Mouse (Mus musculus) T-helper 2 cell (primary cell): Measurements from ENCODE around the gene Sez6.

Source experiments
- in situ Hi-C: fragments of 300-600 bp; cut with MboI, MseI; formaldehyde crosslinking; loops from one replicate; pipeline ENCODE4 v1.15.1; 2025; ENCODE audit warnings: high pct_unique_total_duplicates

Sez6 gene

DNA sequence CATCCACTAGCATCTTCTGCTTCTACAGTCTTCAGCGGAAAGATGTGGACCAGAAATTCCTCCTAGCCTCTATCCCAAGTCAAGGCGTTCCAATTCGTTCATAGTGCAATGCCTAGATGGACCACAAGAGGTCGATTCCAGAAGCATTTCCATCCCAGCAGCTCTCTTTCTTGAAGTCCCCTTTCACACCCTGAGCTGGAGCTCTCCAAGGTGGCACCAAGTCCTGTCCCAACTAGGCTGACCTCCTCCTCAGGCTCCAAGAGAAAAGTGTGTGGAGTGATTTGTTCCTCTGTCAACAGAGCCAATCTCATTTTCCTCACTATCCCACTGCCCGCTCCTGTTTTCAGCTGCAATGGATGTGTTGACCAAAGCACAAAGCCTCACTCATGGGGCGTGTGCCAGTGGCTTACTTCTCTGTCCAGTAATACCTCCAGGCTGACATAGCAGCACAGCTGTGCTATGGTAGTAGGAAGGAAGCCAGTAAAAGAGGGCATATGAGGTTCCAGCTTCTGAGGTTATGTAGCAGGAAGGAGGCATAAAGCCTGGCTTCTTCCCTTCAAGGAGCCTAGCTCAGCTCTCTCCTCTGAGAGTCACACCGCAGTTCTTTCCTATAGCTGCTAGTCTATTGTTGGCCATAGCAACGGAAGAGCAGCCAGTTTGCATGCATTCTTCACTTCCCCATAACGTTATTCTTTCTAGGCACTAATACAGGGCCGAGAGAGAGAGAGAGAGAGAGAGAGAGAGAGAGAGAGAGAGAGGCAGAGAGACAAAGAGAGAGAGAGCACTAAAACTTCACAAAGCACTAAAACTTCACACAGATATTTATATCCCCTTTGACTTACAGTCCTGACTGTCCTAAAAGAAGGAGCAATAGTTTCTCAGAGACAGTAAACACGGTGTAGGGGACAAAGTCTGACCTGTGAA lies 49.9 kb downstream of the Sez6 start:
- in situ Hi-C loops: no loop called here

DNA sequence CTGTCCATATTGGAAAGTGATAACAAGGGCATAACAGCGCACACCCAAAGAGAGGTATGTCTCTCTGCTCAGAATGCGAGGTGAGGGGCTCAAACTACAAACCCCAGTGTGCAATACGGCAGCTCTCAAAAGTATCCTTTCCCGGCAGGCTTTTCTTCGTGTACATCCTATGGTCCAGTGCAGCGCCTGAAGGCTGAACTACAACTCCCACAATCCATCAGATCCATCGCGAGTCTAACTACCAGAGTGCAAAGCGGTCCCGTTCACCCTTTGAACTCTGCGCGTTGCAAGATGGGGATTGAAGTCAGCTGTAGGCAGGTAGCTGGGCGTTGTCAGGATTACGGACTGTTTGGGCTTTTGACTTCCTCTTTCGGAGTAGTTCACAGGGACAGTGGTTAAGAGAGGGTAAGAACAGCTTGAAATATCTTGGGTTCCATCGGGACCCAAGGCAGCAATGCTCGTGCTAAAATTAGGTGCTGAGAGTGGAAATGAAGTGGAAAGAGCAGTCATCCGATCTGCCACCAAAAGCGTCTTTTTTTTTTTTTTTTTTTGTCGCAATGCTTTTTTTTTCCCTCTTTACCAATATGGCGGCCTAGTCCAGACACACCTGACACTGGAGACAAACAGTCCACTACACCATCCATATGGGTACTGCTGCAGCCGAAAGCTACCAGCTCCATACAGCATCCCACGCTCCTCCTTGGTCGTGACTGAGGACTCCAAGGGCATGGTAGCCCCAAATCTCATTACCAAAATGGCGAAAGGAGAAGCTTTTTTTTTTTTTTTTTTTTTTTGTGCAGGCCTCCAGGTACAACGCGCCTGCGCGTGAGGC lies 51.2 kb downstream of the Sez6 start:
- in situ Hi-C loops: no loop called here

DNA sequence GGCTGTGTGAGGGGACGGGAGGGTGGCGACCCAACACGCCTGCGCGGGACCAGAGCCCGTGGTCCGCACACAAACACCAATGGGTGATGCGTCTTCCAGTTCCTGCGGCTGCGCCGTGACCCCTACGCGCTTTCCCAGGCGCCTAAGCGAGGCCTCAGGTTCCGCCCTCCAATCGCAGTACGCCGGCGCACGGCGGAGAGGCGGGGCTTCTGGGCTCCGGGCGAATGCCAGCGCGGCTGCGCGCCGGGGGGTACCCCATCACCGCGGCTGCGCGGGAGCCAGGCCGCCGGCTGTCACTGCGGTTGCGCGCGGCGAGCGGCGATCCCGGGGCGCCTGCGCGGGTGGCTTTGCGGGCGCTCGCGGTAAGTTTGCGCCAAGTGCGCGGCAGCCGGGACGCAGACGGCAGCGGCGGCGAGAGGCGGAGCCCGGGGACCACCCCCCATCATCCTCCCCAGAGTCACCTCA lies 51.9 kb downstream of the Sez6 start, which contains the start of gene Phf12:
Gene Phf12, plus strand, starts transcription at position 314 of the 465 bp plus-strand sequence.
- in situ Hi-C loops: no loop called here

DNA sequence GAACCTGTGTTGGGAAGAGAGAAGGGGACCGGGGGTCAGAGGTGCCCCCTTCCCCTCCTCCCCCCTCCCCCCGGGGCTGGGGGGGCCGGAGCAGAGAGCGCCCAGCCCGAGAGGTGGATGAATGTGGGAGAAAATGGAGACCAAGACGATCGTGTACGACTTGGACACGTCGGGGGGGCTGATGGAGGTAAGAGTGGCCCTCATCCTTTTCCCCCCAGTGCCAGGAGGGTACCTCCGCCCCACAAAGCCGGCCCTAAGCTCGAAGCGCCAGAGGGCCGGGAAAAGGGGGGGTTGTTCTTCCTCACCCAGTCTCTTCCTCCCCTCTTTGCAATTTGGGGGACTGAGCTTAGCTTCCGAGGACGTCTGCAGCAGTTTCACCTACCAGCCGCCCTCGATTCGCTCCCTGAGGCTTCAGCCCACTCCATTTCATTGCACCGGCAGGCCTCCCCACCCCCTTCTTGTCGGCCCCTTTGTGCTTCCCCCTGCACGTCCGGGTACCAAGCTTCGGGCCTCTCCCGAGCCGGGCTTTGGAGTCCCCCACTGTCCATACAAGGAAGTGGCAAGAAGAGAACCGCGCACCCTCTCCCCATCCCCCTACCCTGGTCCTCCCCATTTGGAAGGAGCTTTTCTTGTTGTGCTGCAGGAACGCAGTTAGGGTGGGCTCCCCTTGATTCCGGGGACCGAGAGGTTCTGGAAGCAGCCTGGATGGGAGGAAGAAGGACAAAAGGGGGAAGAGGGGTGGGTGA lies 52.8 kb downstream of the Sez6 start:
- in situ Hi-C loops: no loop called here

DNA sequence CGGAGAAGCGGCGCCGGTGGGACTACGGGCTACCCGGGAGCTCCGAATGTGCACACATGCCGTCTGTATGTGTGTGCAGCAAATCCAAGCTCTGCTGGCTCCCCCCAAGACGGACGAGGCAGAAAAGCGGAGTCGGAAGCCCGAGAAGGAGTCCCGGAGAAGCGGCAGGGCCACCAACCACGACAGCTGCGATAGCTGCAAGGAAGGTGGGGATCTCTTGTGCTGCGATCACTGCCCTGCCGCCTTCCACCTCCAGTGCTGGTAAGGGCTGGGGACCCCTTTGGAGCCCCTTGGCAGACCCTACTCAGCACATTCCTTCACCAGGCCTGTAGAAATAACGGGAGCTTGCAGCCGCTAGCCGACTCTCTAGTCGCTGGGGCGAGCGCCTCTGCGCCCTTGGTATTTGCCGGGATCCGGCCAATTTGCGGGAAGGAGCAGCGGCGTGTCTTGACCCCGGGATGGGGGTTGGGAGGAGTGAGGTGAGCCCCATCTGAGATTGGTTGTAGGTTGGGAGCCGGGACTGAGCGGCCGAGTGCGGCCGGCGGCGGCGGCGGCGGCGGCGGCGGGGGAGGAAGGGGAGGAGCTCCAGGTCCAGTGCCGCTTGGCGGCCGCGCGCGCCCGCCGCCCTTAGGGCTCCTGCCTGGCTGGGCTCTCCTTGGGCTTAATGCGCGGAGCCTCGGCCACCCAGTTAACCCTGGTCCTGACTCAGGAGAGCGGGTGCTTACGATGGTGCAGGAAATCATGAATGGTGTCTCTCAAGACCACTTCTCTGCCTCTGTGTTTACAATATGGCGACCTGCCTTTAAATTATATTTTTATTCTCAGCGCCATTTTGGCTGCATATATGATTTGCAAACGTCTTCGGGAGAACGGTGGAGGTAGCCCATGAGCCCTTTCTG lies 53.6 kb downstream of the Sez6 start:
- in situ Hi-C loops: no loop called here

DNA sequence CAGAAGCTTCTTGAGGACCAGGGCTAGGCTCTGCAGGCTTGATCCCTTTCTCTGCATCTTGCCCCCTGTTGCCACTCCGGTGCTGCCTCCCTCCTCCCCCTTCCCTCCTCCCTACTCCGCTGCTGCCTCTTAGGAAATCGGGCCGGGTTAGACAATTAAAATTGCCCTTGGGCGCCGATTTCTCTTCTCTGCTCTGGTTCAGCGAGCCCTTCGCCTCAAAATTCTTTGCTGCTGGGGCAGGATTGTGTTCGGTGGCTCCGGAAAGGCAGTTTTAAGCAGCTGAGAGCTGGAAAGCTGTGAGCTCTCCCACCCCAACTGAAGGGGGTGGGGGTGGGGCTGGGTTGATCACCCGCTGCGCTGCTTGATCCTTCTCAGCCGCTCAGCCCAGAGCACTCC lies 54.2 kb downstream of the Sez6 start:
- in situ Hi-C loops: loop anchor here (5.0 kb wide), 1 partner anchor 37 kb away; no protein-coding TSS in a partner anchor

DNA sequence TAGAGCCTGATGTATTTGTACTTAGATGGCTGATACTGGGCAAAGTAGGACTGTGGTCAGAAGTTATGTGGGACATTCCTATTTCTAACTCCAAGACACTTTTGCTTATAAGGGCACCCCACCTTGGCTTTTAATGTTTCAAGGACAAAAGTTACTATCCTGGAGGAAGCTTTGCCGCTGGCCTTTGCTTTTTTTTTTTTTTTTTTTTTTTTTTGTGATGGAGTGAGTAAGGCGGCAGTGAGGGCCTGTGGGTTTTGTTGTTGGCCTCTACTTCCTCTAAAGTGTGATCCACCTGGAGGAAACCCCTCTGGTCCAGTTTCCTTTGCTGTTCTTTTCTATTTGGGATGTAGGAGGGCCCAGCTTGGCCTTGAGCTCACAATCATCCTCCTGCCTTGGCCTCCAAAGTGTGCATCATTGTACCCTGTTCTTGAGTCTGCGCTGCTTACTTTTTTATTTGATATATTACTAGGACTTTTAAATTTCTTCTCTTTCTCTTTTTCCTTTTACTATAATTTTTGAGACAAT lies 55.0 kb downstream of the Sez6 start:
- in situ Hi-C loops: loop anchor here (5.0 kb wide), 1 partner anchor 37 kb away; no protein-coding TSS in a partner anchor

DNA sequence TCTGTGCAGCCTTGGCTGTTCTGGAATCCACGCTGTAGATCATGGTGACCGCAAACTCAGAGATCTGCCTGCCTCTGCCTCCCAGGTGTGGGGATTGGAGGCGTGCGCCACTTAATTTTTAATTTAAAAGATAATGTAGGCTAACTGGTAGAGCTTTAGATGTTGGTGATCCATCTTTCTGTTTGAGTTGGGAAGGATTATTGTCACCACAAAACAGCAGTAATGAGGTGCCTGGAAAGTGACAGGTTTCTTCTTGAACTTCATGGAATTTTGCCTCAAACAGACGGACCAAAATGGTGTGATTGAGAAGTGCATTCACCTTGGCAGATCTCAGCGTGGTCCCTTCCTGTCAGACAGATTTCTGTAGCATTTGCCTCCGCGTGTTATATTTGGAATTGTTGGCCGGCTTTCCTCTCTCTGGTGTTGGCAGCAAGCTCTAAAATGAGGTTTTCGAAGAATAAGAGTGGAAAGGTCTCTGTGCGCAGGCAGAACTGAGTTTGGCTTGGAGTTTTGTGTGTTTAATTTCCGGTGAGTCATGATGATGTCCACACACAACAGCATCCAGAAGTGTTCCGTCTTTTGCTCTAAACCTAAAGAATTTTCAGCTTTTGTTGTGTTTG lies 58.6 kb downstream of the Sez6 start:
- in situ Hi-C loops: loop anchor here (5.0 kb wide), 1 partner anchor 33 kb away; no protein-coding TSS in a partner anchor

DNA sequence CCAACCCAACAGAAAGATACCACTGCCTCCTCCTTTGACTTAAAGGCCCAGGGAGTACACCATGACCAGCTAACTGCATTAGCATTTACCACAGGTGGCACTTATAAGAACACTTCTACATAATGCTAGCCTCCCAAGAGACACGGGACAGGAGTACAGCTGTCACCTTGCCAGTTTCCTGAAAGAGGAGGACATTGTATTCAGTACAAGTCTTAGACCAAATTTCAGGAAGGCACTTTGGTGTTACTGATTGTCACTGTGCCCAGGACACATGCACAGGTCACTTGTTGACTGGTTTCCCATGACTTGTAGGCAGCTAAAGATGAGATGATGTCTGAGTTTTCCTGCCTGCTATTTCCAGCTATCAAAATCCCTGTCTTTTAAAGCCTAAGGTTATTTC lies 65.0 kb downstream of the Sez6 start:
- in situ Hi-C loops: no loop called here

DNA sequence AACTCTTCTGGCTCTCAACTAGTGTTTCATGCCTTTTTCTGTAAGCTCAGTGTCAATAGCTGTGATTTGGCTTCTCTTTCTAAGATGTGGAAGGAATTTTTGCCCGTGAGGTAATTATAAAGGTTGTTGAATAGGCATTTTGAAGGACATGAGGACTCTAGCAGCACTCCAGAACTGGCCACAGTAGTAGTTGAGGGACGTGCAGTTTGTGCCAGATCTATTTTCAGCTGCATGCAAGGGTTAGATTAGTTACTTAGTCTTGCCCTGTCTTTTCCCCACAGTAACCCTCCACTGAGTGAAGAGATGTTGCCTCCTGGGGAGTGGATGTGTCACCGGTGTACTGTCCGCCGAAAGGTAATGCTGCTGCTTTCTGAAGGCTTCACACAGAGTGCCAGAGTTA lies 75.8 kb downstream of the Sez6 start:
- in situ Hi-C loops: no loop called here

DNA sequence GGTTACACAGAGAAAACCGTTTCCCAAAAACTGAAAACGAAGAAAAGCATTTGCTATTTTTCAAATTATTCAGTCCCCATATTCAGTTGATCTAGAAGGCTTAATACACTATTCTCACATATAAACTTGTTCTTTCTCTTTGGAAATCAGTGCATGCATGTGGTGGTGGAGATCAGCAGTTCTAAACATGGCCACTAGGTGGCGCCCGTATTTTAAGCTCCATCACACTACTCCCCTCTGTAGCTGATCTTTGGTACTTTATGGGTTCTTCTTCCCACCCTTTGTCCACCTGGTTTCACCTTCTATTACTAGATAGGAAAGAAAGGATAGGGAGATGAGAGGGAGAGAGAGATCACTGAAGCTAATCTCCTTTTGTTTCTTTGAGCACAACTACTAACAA lies 89.1 kb downstream of the Sez6 start:
- in situ Hi-C loops: loop anchor here (5.0 kb wide), 1 partner anchor 32 kb away; no protein-coding TSS in a partner anchor

DNA sequence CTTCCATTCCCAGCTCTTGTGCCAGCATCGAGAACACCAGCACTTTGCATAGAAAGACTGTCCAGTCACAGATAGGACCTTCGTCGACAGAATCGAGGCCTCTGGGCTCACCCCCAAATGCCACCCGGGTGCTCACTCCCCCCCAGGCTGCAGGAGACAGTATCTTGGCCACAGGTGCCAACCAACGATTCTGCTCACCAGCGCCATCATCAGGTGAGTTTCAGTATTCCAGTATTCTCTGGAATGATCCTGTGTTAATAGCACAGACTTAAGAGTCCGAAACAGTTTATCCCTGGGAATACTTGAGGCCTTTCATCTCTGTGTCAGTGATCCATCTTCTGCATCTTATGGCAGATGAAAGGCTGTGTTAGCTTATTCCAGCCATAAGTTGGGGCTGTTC lies 93.0 kb downstream of the Sez6 start:
- in situ Hi-C loops: loop anchor here (5.0 kb wide), 1 partner anchor 36 kb away; no protein-coding TSS in a partner anchor
